ENCODE assay signal across 17 mouse cellular contexts in genomic region chr12:80372946-80373345, GRCm38 (mm10).
DNase-seq lines count a peak whose midpoint lies in the region; ATAC-seq and TF ChIP-seq lines count a peak whose summit lies in the region.
"Had no signal": no experiment of that assay in that cellular context is flagged by ENCODE, and none has a peak within 500 bp of the region (broad histone marks: within the 10 kb centered on the region; RNA-seq: fewer than 3 reads in every experiment).

No protein-coding gene starts in this region.

- WGBS in hindbrain, postnatal 0 days: 73% methylated on average over 6 of the region's 8 CpGs
- 94% methylated on average over 8 of the region's 8 CpGs for WGBS in hindbrain, embryonic 12.5 days

- H3K27me3 ChIP-seq in hindbrain, postnatal 0 days (ENCODE audit: insufficient read depth, low read length): no peaks in the 10 kb centered on the region
- H3K27me3 ChIP-seq in hindbrain, embryonic 12.5 days: no peaks in the 10 kb centered on the region
- H3K27me3 ChIP-seq: forebrain, embryonic 13.5 days; heart, embryonic 15.5 days had no signal

- TF ChIP-seq CTCF in hindbrain, postnatal 0 days (IDR thresholded peaks at IDR 0.05; ENCODE audit: low read depth): no peak

- no peak overlapping the region for H3K9ac ChIP-seq in hindbrain, postnatal 0 days (replicated peaks; ENCODE audit: low read length)
- H3K9ac ChIP-seq in hindbrain, embryonic 12.5 days: no peak overlapping the region
- H3K9ac ChIP-seq: forebrain, embryonic 13.5 days; heart, embryonic 15.5 days; hindbrain, embryonic 14.5 days had no signal

- no peak for ATAC-seq in hindbrain, postnatal 0 days
- ATAC-seq in hindbrain, embryonic 12.5 days (ENCODE audit: low FRiP score): no peak
- ATAC-seq: forebrain, embryonic 13.5 days; intestine, embryonic 16.5 days had no signal

- H3K4me2 ChIP-seq in hindbrain, postnatal 0 days (ENCODE audit: low read depth, low read length): no peak overlapping the region
- no peak overlapping the region for H3K4me2 ChIP-seq in hindbrain, embryonic 12.5 days (replicated peaks)
- H3K4me2 ChIP-seq: forebrain, embryonic 13.5 days; heart, embryonic 11.5 days; heart, embryonic 15.5 days; hindbrain, embryonic 14.5 days had no signal

- H3K4me3 ChIP-seq in hindbrain, postnatal 0 days (ENCODE audit: low read length): no peak overlapping the region
- H3K4me3 ChIP-seq in hindbrain, embryonic 12.5 days: no peak overlapping the region
- H3K4me3 ChIP-seq: embryonic facial prominence, embryonic 10.5 days; forebrain, embryonic 13.5 days; heart, embryonic 15.5 days had no signal

- no peaks in the 10 kb centered on the region for H3K9me3 ChIP-seq in hindbrain, postnatal 0 days (ENCODE audit: low read length)
- no peaks in the 10 kb centered on the region for H3K9me3 ChIP-seq in hindbrain, embryonic 12.5 days (replicated peaks)
- H3K9me3 ChIP-seq: embryonic facial prominence, embryonic 10.5 days; forebrain, embryonic 13.5 days; heart, embryonic 15.5 days had no signal

- peaks cover 6% of the 10 kb centered on the region; the same call in 1 of the 2 replicates for H3K36me3 ChIP-seq in hindbrain, postnatal 0 days (ENCODE audit: insufficient read depth, low read length)
- H3K36me3 ChIP-seq in hindbrain, embryonic 12.5 days: peaks cover 23% of the 10 kb centered on the region

- no peaks in the 10 kb centered on the region for H3K4me1 ChIP-seq in hindbrain, postnatal 0 days (ENCODE audit: insufficient read depth, low read length)
- H3K4me1 ChIP-seq in hindbrain, embryonic 12.5 days: no peaks in the 10 kb centered on the region
- H3K4me1 ChIP-seq: embryonic facial prominence, embryonic 10.5 days; forebrain, embryonic 13.5 days had no signal

- H3K27ac ChIP-seq in hindbrain, postnatal 0 days: 0 out of 2 replicates have a peak overlapping the region, but pooled peaks have one; percentile 36
- no peak overlapping the region for H3K27ac ChIP-seq in hindbrain, embryonic 12.5 days
- H3K27ac ChIP-seq: embryonic facial prominence, embryonic 10.5 days; heart, embryonic 15.5 days; hindbrain, embryonic 14.5 days had no signal

- peak; percentile 63 to 77 for DNase-seq in cerebellum, postnatal 10 days
- DNase-seq in cerebellum, adult 8-10 months: no peak
- peak; percentile 49 for DNase-seq in hindbrain, postnatal 0 days (ENCODE audit: low spot score)
- peak; percentile 34 for DNase-seq in brain, adult 2 months (ENCODE audit: low read depth, low spot score)
- no peak for DNase-seq in spleen, adult 12 weeks (ENCODE audit: low spot score)
- DNase-seq: adrenal gland, postnatal 10 days; gastrocnemius, postnatal 36 days; heart, adult 18-20 months; heart, postnatal 14 days; kidney, adult 2 months had no signal

Comparison
In these comparisons a context has a peak if more than half of its experiments do, and no peak if none do; other contexts are left out.
1. DNase-seq: peak in cerebellum, postnatal 10 days (2 of 2), hindbrain, postnatal 0 days (single experiment) and brain, adult 2 months (single experiment); none in cerebellum, adult 8-10 months (single experiment) and spleen, adult 12 weeks (single experiment).